Mouse (Mus musculus) heart, embryonic 12.5 days (tissue): ENCODE data around the gene Nfix. TPM values are rescaled to one million over a fixed set of nuclear protein-coding genes. Genes with fewer than 3 reads are reported as not detected.

Experiments used
- ATAC-seq: fragments of 200-750 bp; cut with Nextera tagmentation; 2 replicates; pipeline ENCODE4 v1.8.0; 2017; ENCODE audit warnings: moderate TSS enrichment, moderate library complexity; ENCODE audit not compliant: insufficient number of reproducible peaks, low FRiP score
- H3K27ac ChIP-seq: fragments of 300-500 bp; sonication (generic); 2 replicates; pipeline ENCODE4 v1.5.1; 2016; ENCODE audit warnings: mild to moderate bottlenecking, moderate library complexity; ENCODE audit not compliant: poor library complexity, severe bottlenecking
- H3K27me3 ChIP-seq: fragments of 300-500 bp; sonication (generic); replicated peaks from 2 replicates; pipeline ENCODE4 v1.6.1; 2016; ENCODE audit warnings: mild to moderate bottlenecking, moderate library complexity
- H3K36me3 ChIP-seq: fragments of 300-500 bp; sonication (generic); 2 replicates; pipeline ENCODE4 v1.6.1; 2016; ENCODE audit warnings: mild to moderate bottlenecking, moderate library complexity
- H3K4me1 ChIP-seq: fragments of 300-500 bp; sonication (generic); replicated peaks from 2 replicates; pipeline ENCODE4 v1.6.1; 2016; ENCODE audit warnings: mild to moderate bottlenecking
- H3K4me2 ChIP-seq: fragments of 300-500 bp; sonication (generic); 2 replicates; pipeline ENCODE4 v1.6.1; 2016; ENCODE audit warnings: mild to moderate bottlenecking, moderate library complexity
- H3K4me3 ChIP-seq: fragments of 300-500 bp; sonication (generic); 2 replicates; pipeline ENCODE4 v1.5.1; 2016; ENCODE audit warnings: mild to moderate bottlenecking
- H3K9ac ChIP-seq: fragments of 300-500 bp; sonication (generic); 2 replicates; pipeline ENCODE4 v1.6.1; 2016; ENCODE audit warnings: mild to moderate bottlenecking, moderate library complexity
- H3K9me3 ChIP-seq: fragments of 300-500 bp; sonication (generic); replicated peaks from 2 replicates; pipeline ENCODE4 v1.6.1; 2016; ENCODE audit warnings: mild to moderate bottlenecking, moderate library complexity
- WGBS: fragments of 180-500 bp; shearing (Covaris S2); methylation state at CpG from one replicate; pipeline ENCODE4 v1.1.7; 2016; 5-methylcytosine and 5-hydroxymethylcytosine counted together
- polyA plus RNA-seq: library from polyadenylated mRNA; unstranded; fragments of >200 nt; fragmentation: Nextera tagmentation; extraction: Ambion mirVana; gene quantifications from 2 replicates; pipeline ENCODE4 v1.2.1, GENCODE M21; 2016

Nfix gene
- polyA plus RNA-seq, 1 experiment from 2014 or later: 9.2 TPM

DNA sequence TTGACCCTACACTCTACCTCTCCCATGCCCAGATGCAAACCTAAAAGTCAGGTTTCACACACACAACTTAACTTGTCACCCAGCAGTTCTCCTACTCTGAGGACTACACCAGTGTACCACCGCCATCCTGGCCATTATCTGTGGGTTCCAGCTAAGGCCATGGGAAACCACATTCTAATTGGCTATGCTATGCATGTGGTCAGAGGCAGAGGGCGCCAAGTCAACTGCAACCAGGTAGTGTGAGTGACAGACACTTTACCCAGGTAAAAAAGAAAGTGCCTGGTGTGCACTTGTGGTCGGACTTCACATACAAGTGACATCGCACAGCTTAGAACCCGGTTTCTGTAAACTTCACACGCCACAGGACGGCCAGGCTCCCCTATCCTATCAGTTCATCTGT is 41.0 kb downstream of the Nfix start:
- 64% methylated on average over 7 of the region's 7 CpGs for WGBS
- peaks cover 37% of the 10 kb centered on the region for H3K27me3 ChIP-seq

DNA sequence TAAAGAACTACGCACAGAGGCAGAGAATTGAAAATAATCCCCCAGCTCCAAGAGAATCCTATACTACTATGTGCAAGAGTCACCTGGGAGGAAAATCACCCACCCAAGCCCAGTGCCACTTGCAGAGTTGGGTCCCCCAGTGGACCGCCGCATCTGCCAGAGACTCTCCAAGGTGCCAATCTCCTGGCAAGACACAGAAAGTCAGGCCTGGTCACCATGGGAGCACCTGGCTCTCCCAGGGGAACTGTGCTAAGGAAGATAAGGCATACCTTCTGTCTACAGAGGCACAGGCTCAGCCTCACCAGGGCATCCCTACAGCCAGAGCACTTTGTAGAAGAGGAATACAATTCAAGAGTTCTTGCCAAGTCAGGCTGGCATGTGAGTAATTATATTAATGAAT is 41.8 kb downstream of the Nfix start:
- Histone ChIP-seq H3K4me2 (no peak overlapping the region), H3K27ac (no peak overlapping the region), H3K4me1 (peaks cover 18% of the 10 kb centered on the region), H3K27me3 (peaks cover 36% of the 10 kb centered on the region), H3K9me3 (no peaks in the 10 kb centered on the region), H3K4me3 (no peak overlapping the region), H3K9ac (no peak overlapping the region), H3K36me3 (no peaks in the 10 kb centered on the region)
- 89% methylated on average over 3 of the region's 3 CpGs for WGBS
- no peak for ATAC-seq

More for the DNA sequence above, 41.0 kb downstream of the Nfix start:
- ATAC-seq: no peak
- Histone ChIP-seq H3K4me3 (no peak overlapping the region), H3K9me3 (no peaks in the 10 kb centered on the region), H3K27ac (no peak overlapping the region), H3K9ac (no peak overlapping the region), H3K36me3 (no peaks in the 10 kb centered on the region), H3K4me1 (peaks cover 18% of the 10 kb centered on the region), H3K4me2 (no peak overlapping the region)

DNA sequence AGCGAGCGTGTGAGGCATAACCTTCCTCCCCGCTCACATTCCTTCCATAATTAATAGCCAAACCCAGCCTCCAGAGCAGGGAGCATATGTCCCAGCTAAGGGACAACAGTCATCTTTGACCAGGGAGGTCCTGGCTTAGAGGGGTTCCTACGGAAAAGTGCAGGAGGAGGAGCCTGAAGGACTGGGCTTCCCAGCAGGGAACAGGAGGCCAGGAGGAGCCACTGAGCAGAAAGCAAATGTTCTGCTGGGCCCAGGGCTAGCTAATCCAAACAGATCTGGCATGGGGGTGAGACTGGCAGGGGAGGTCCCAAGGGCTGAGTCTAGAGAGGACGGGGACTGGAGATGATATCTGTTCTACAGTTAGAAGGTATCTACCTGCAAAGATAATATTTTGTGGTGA is 42.6 kb downstream of the Nfix start:
- H3K27ac ChIP-seq: no peak overlapping the region
- no peaks in the 10 kb centered on the region for H3K36me3 ChIP-seq
- peaks cover 23% of the 10 kb centered on the region for H3K4me1 ChIP-seq
- WGBS: 37% methylated on average over 5 of the region's 5 CpGs
- no peak overlapping the region for H3K4me3 ChIP-seq
- no peak for ATAC-seq
- no peak overlapping the region for H3K4me2 ChIP-seq
- H3K9ac ChIP-seq: no peak overlapping the region
- H3K9me3 ChIP-seq: no peaks in the 10 kb centered on the region
- peaks cover 35% of the 10 kb centered on the region for H3K27me3 ChIP-seq

DNA sequence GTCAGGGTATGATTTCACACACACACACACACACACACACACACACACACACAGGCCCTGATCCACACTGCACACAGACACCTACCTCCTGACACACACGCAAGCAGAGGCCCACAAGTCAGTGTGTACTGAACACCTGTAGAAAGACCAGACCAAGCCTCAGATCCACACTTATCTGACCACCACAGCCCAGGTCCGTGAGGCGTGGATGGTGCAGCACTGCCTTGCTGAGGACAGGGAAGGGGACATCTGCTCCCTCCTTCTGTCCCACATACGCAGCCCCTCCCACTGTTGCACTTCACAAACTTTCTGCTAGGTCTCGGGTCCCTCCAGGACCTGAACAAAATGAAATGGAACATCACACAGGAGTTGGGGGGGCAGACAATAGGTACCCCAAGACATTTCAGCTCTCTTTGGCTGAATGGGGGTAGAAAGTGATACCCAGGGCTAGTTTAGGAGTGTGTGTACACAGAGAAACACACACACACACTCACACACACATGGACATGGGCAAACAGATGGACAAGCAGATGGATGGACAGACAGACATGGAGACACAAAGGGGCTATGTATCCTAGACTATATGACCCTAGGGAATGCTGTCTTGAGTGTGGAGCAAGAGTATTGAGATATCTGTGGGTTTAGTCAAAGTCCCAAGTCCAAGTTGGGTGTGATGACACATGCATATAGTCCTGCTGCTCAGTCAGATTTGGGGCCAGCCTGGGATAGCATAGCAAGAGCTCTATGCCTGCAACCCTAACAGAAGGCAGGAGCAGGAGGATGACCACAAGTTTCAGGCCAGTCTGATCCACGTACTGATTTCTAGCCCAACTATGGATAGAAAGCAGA is 47.2 kb downstream of the Nfix start:
- WGBS: 74% methylated on average over 6 of the region's 6 CpGs
- Histone ChIP-seq H3K9ac (no peak overlapping the region; the same call in 1 of the 2 replicates), H3K9me3 (no peaks in the 10 kb centered on the region), H3K27me3 (peaks cover 41% of the 10 kb centered on the region), H3K36me3 (no peaks in the 10 kb centered on the region), H3K4me1 (peaks cover 30% of the 10 kb centered on the region), H3K27ac (no peak overlapping the region), H3K4me2 (no peak overlapping the region), H3K4me3 (no peak overlapping the region)
- no peak for ATAC-seq

DNA sequence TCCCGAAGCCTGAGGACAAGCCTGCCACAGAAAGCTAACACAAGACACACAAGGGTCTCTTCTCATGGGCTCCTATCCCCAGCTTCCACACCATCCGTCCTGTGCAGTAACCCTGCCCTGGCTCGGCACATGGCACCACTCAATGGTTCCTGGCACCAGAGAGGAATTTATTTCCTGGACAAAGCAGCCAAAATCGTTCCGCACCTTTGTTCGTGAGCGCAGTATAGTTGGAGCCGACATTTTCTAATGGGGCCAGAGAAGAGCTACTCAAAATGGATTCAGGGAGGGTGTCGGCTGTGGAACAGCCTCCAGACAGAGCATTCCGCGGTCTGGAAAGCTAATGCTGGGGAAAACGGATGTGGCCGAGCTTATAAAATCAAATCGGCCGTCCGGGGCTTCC is 50.6 kb downstream of the Nfix start:
- no peaks in the 10 kb centered on the region for H3K36me3 ChIP-seq
- no peak overlapping the region for H3K4me3 ChIP-seq
- H3K27me3 ChIP-seq: peaks cover 43% of the 10 kb centered on the region
- 79% methylated on average over 16 of the region's 16 CpGs for WGBS
- no peaks in the 10 kb centered on the region for H3K9me3 ChIP-seq
- no peak overlapping the region for H3K4me2 ChIP-seq
- H3K27ac ChIP-seq: no peak overlapping the region
- 0 out of 2 replicates have a peak overlapping the region, but pooled peaks have one; percentile 27 for H3K9ac ChIP-seq
- peaks cover 46% of the 10 kb centered on the region for H3K4me1 ChIP-seq
- no peak for ATAC-seq

DNA sequence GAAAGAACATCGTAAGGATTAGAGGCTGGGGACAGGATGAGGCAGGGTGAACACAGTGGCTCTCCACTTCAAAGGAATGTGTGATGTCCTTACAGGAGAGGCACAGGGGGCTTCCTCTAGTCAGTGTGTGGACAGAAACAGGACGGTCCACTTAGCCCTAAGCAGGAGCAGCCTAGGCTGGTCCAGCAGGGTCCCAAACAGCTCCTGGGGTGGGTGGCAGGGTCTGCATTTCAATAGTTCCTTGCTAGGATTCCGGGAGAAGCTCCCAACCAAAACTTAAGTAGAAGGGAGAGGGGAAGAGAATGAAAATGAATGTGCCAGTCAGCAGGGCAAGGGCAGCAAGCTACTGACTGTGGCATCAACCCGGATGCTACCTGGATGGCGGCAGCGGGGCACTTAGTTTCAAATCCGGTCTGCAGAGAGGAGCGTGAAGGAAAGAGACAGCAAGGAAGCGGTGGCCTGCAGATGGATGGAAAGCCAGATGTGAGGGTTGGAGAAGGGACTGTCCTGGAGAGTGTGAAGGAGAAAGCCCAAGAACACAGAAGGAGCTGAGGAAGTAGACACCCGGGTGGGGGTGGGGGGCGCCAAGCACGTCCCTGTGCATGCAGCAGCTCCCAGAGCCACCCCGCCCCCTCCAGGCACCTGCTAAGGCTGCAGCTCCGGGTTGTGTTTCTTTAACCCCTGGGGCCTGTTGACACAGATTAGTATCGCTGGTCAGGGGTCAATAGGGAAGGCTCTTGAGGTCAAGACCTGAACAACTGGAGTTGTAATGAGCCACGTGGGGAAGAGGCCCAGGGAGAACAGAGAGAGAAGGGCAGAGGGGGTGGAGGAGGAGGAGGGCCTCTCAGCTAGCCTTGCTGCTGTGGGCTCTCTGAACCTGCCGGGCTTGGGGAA is 54.9 kb downstream of the Nfix start:
- peak overlapping the region; percentile 61 for H3K9ac ChIP-seq
- no peaks in the 10 kb centered on the region for H3K9me3 ChIP-seq
- H3K27ac ChIP-seq: peak overlapping the region; percentile 87
- peaks cover 34% of the 10 kb centered on the region for H3K27me3 ChIP-seq
- no peaks in the 10 kb centered on the region for H3K36me3 ChIP-seq
- 7% methylated on average over 17 of the region's 17 CpGs for WGBS
- H3K4me2 ChIP-seq: peak overlapping the region; percentile 62
- peaks cover 70% of the 10 kb centered on the region for H3K4me1 ChIP-seq
- ATAC-seq: no peak
- H3K4me3 ChIP-seq: peak overlapping the region; percentile 5; the same call in 1 of the 2 replicates

DNA sequence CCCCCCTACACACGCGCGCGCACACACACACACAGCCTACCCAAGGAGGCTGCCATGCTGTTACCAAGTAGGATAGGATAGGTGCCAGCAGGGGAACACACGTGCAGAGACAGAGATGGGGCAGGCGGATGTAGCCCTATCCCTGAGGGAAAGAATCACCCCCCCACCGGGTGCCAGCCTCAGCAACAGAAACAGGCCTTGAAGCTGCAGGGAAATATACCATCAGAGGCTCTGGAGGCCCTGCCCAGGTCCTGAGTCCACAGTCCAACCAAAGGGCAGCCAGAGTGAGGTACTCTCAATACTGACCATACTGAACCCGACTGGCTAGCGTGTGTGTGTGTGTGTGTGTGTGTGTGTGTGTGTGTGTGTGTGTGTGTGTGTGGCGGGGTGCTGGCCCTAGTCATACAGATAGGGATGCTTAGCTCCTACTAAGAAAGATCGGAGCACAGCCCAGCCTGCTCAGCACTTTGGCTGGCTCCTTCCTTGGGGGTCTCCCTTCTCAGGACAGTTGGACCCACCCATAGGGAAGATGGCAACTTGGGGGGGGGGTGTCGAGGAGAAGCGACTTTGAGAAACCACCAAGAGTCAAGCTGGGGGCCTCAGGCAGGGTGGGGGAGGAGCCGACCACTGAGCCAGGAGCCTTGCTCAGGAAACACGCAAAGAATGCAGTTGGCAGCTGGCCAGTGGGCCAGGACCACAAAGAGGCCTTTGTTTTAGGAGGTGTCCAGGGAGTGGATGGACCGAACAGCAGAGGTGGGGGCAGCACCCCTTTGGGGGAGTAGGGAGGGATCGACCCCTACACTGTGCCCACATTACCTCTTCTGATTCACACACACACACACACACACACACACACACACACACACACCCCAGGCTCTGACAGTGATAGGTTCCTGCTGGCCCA is 56.4 kb downstream of the Nfix start:
- peak overlapping the region; percentile 66 for H3K9ac ChIP-seq
- peak overlapping the region; percentile 87 for H3K27ac ChIP-seq
- H3K36me3 ChIP-seq: no peaks in the 10 kb centered on the region
- H3K9me3 ChIP-seq: no peaks in the 10 kb centered on the region
- ATAC-seq: peak; percentile 60
- peak overlapping the region; percentile 62 for H3K4me2 ChIP-seq
- peaks cover 33% of the 10 kb centered on the region for H3K27me3 ChIP-seq
- peak overlapping the region; percentile 27 for H3K4me3 ChIP-seq
- WGBS: 9% methylated on average over 16 of the region's 17 CpGs
- H3K4me1 ChIP-seq: peaks cover 80% of the 10 kb centered on the region

DNA sequence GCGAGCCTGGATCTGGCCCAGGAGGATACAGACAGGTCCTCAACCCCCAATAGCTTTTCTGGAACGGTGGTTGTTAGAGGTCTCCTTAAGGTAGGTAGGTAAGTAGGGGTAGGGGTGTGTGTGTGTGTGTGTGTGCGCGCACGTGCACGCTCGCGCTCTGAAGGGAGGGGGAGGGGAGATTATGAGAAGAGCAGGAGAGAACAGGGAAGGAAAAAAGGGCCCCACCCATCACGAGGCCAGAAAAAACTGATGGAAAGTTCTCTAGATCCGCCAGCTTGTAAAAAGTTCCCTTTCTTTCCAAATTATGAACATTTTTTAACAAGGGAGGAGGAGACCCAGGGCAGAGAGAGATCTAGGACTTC is 57.1 kb downstream of the Nfix start:
- Histone ChIP-seq H3K4me1 (peaks cover 87% of the 10 kb centered on the region), H3K9ac (peak overlapping the region; percentile 66), H3K4me3 (peak overlapping the region; percentile 27), H3K9me3 (no peaks in the 10 kb centered on the region), H3K27ac (peak overlapping the region; percentile 87), H3K4me2 (peak overlapping the region; percentile 62), H3K27me3 (peaks cover 39% of the 10 kb centered on the region), H3K36me3 (no peaks in the 10 kb centered on the region)
- WGBS: 12% methylated on average over 10 of the region's 10 CpGs
- no peak; the same call in 1 of the 2 replicates for ATAC-seq

DNA sequence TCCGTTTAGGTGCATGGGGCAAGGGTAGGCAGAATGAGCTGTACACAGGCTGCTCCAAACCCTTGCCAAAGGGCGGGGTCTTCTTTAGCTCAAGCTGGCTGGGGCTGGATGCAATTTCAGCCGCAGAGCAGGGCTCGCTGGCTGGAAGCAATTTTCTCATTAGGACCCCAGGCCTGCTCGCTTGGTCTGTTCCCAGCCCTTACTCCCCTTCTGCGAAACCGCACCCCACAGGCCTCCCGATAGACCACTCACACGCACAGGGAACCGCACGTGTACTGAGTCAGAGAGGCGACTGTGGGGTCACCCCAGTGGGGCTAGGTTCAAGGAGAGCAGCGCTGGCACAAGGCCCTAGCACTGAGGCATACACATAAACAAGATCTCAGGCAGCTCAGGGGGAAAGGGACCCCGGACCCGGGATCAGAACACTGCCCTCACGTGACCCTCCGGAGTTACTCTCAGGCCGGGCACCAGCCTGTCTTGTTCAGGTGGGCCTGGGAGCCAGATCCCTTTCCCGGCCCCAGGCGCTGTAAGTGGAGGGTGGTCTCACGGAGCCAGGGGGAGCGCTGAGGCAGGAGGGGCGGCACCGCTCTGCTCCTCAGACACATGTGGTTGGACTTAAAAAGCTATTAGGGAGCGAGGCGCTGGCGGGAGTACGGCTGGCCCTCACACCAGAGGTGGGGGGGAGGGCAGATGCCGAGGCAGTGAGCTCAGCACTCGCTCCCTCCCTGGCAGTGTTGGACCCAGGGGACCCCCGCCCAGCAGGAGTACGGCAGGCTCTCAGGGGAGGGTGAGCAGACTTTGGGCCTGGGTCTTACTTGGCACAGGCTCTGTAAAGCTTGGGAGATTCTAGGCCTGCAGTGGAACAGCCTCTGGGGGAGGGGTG is 57.7 kb downstream of the Nfix start:
- ATAC-seq: peak; percentile 41
- peaks cover 39% of the 10 kb centered on the region for H3K27me3 ChIP-seq
- no peaks in the 10 kb centered on the region for H3K9me3 ChIP-seq
- no peaks in the 10 kb centered on the region for H3K36me3 ChIP-seq
- H3K4me1 ChIP-seq: peaks cover 93% of the 10 kb centered on the region
- 16% methylated on average over 32 of the region's 32 CpGs for WGBS
- H3K27ac ChIP-seq: peak overlapping the region; percentile 87
- peak overlapping the region; percentile 66 for H3K9ac ChIP-seq
- peak overlapping the region; percentile 27 for H3K4me3 ChIP-seq
- H3K4me2 ChIP-seq: peak overlapping the region; percentile 62
